Mouse (Mus musculus) adipocyte (in vitro differentiated cells): Measurements from ENCODE around the gene Pwp2.

Experiments
- DNase-seq: peaks from one replicate; pipeline ENCODE4 v3.0.0-alpha.2; 2016; ENCODE audit warnings: low spot score

The Pwp2 gene

DNA sequence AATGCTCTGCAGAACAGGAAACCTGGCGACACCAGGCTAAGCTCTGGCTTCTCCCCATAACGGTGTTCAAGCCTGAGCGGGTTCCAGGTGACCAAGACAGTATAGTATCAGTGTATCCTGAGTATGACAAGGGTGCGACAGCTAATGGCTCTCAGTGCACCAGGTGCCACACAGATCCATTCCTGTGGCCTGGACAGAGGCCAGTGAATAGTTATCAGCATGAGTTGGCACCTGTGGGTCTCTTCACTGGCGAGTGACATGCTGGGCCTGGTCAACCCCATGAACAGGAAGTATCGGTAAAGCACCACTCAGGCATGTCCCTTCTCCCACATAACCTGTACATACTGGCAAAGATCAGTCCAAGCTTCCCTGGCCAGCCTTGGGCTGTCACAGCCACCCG is 13.9 kb downstream of the Pwp2 start:
- no peak for DNase-seq

GRCm38 (mm10) chr10:78170445-78170844 is 14.5 kb downstream of the Pwp2 start:
- no peak for DNase-seq

DNA sequence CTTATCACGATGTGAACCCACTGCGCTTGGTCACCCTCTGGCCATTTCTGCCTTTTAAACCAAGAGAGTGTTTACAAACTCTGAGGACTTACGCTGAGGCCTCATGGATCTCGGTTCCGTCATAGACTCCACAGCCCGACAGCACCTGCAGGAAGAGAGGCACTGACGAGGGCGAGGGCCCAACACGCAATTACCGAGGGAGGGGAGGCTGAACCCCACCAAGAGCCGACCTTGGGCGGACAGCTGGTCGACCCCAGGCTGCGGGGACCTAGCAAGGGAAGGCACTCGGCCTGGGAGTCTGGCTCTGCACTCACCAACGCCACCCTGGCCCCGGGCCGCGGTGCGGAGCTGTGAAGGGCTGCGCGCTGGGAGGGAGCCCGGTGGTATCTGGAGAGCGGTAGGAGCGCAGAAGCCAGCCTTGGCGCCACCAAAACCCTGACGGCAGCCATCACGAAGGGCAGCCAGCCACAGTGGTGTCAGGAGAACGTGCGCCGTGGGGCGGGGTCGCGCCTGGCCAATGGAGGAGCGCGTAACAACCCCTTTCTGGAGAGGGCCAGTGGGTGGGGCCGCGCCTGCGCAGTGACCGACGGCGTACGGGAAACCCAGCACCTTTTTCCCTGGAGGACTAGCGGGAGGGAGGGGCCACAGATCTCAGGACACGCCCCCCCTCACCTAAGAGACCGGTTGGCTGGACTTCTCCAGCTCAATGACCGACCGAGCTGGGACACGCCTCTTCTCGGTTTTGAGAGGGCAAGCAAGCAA is 15.5 kb downstream of the Pwp2 start, which contains the start of gene D10Jhu81e:
Gene D10Jhu81e (minus strand): TSS at position 502 of the 762 bp plus-strand sequence.
- peak; percentile 96 for DNase-seq

DNA sequence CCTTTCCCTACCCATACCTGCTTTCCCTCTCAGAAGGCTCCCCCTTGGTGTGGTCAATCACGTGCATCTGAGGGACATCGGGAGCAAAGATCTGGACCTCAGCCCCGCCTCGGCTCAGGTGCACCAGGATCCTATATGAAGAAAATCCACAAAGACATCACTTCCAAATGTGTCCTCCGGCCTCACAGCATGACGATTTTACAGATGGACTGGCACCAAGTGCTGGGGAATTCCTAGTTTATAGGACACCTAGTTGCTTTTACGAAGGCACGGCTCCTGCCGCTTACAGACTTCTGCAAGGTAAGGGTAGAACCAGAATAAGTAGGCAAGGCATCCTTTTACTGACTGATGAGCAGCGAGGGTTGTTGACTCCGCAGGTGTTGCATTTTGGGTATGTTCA is 16.2 kb downstream of the Pwp2 start:
- DNase-seq, result no peak

- no peak for DNase-seq
Measured at GRCm38 (mm10) chr10:78167775-78168174, 17.2 kb downstream of the Pwp2 start.

GRCm38 (mm10) chr10:78167333-78167732 is 17.6 kb downstream of the Pwp2 start:
- DNase-seq, result no peak

DNA sequence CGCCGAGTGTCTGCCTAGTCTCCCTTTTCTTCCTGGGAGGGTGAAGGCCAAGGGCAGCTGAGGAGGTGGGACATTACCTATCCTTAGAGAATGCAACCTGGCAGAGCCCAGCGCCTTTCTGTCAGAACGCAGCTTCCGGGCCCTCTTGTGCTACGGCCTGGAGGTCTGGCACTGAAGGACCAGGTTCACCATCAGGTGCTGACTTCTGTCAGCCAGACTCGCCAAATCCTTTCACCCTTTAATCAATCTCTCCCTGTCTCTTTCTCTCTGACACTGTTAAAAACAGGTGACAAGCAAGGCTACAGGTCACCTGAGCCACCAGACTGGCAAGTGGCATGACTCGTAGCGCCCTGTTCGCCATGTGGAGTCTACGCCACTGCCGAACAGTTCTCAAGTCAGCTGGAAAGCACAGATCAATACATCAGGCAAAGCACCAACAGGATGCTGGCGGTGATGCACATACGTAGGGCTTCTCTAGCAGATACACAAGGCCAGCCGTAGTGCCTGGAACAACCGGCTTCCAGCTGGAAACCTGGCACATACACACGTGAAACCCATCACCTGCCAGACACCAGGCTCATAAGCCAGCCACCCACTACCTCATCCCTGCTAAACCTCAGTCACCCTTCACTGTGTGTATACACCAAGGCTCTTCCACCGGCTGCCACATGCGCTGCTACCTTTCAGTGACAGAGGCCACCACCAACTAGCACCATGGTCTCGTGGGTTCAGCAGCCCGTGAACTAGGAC is 19.5 kb downstream of the Pwp2 start:
- DNase-seq, result no peak

DNA sequence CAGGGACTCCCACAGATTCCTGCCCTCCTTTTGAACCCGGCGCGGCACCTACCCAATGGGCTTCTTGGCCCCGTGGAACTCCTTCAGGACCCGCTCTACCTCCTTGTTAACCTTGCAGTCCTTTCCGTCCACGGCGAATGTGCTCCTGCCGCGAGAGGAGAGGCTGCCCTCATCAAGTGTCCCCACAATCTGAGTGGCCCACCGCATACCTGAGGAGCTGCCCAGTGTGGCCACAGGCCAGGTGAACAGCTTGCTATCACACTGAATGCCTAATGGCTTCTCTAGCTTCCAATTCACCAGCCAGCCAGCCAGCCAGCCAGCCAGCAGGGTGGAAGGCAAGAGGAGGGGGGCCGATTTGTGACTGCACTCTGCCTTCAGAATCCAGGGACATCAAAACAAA is 20.2 kb downstream of the Pwp2 start:
- DNase-seq, result no peak

GRCm38 (mm10) chr10:78163923-78164322 is 21.0 kb downstream of the Pwp2 start:
- peak; percentile 77 for DNase-seq

DNA sequence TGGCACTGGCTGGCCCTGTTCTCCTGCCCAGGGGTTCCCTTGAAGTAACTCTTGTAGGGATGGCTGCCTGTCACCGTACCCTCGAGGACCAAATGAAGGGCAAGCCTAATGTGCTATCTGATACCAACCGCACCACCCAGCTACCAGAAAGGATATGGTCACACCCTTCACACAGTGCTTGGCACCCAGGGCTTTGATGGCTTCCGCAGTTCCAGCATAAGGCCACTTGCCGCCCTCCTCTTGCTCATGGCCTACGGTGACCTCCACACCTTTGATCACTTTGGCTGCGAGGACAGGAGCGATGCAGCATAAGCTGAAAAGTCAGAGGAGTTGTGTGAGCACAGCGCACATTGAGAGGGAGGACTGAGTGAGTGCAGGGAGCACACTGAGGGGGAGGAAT is 21.7 kb downstream of the Pwp2 start:
- DNase-seq, result no peak

GRCm38 (mm10) chr10:78162646-78163045 is 22.3 kb downstream of the Pwp2 start:
- DNase-seq, result no peak

- DNase-seq, result no peak
Measured at GRCm38 (mm10) chr10:78161096-78161495, 23.9 kb downstream of the Pwp2 start.

DNA sequence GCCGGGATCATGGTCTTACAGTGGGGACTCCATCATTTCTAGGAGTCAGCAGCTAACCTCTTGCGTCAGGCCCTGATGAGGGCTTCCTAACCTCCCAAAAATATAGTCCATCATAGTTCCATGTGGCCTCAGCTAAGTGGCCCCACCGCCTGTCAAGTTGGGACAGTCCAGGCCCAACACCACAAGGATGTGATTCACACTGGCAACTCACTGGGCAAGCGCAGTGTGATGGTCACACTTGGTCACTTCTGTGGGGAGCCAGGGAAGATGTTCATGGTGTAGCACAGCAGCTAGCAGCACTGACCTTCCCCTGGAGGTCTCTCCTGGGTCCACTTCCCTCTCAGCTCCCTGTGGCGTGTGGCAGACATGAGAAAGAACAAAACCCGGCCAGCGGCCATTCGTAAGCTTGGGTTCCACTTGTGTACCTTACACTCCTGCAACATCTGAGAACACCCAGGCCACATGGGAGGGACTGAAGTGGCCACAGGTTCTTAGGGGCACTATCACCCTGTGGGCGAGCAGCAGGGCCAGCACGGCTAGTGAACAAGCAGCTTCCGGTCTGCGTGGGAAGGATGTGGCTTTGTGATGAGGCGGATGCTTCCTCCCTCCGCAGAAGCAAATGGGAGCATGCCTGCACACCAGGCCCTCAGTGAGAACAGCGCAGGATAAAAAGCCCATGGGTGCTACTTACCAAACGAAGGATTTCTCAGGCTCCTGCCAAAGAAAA is 24.4 kb downstream of the Pwp2 start:
- no peak for DNase-seq

GRCm38 (mm10) chr10:78159906-78160305 is 25.0 kb downstream of the Pwp2 start:
- peak; percentile 89 for DNase-seq

GRCm38 (mm10) chr10:78159252-78159878 is 25.6 kb downstream of the Pwp2 start:
- no peak for DNase-seq

DNA sequence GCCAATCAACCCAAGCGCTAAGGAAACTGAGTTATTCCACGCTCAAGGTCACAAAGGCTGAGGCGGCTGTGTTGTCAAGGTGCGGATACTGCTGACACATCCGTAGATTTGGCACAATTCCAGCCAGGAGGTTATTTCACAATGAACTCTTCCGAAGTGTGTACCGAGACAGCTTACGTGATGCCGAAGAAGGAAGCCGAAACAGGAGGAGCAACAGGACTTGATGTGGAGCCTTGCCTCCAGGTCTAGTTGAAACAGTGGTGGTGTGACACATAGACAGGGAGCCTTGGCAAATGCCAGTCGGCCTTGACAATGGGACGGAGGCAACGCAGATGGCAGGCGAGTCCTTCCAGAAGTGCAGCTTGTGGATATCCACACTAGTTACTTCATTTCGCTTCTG is 26.9 kb downstream of the Pwp2 start:
- DNase-seq, result no peak

DNA sequence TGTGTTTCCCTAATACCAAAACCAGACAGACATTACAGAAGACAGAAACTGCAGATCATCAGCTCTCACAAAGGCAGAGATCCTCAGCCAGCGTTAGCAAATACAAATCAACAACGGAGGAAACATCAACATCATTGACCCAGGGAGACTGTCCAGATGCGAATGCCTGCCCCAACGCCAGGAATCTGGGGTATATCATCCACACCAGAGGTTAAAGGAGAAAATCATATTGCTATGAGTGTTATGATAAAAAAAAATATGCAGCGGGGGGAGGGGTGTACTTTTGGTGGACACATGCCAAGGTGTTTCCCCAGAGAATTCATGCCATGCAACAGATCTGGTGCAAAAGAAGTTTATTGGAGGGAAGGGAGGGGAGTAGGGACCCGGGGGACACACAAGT is 28.0 kb downstream of the Pwp2 start:
- no peak for DNase-seq

GRCm38 (mm10) chr10:78148834-78149766 is 35.8 kb downstream of the Pwp2 start:
- DNase-seq, result no peak

DNA sequence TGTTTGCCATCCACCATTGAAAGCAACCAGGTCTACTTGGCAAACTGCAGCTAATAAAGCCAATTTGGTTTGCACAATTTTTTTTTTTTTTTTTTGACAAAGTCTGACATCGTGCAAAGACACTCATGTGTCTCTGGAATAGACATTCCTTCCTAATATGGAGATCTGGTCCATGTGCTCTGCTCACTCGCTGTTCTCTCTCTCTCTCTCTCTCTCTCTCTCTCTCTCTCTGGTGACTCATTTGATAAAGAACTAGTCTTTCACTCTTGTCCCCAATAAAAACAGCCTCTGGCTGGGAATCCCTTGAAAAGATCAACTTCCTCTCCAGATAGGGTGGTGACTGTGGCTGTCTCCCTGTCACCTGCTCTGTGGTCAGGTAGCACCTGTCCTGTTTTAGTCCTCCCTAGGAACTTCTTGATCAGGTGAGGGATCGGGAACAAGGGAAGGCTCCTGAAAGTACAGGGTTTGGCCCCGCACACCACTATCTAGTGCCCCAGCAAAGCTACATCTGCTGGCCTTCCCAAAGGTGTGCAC is 37.0 kb downstream of the Pwp2 start:
- DNase-seq, result no peak

- DNase-seq, result peak; percentile 39
Measured at GRCm38 (mm10) chr10:78143727-78144505, 41.0 kb downstream of the Pwp2 start.
